Mouse (Mus musculus) frontal cortex, postnatal 10 days (tissue): ENCODE results near the gene Wfdc2.

Source experiments
- DNase-seq, 2 experiments: peaks; one replicate each; pipeline ENCODE4 v3.0.0; 2022; ENCODE audit warnings: low spot score in 2 of 2, mixed read lengths in 1 of 2

Wfdc2 gene

GRCm38 (mm10) chr2:164562391-164563188 is at the start of gene Wfdc2:
Gene Wfdc2, plus strand, starts transcription at chr2:164562413.
- DNase-seq: no peak

GRCm38 (mm10) chr2:164513389-164513788 is 48.8 kb upstream of the Wfdc2 start:
- no peak for DNase-seq

GRCm38 (mm10) chr2:164514916-164515315 is 47.3 kb upstream of the Wfdc2 start:
- no peak for DNase-seq

GRCm38 (mm10) chr2:164515897-164516296 is 46.3 kb upstream of the Wfdc2 start:
- DNase-seq: no peak

GRCm38 (mm10) chr2:164516592-164516991 is 45.6 kb upstream of the Wfdc2 start:
- no peak for DNase-seq

- DNase-seq: peak in 1 of 2 experiments; percentile 43
These were observed 44.6 kb upstream of the Wfdc2 start for GRCm38 (mm10) chr2:164517485-164518221.

- DNase-seq: no peak
These were observed 43.7 kb upstream of the Wfdc2 start for GRCm38 (mm10) chr2:164518266-164519170.

GRCm38 (mm10) chr2:164519171-164519526 is 43.1 kb upstream of the Wfdc2 start:
- DNase-seq: no peak

GRCm38 (mm10) chr2:164520782-164521181 is 41.4 kb upstream of the Wfdc2 start:
- no peak for DNase-seq

GRCm38 (mm10) chr2:164521841-164522240 is 40.4 kb upstream of the Wfdc2 start:
- no peak for DNase-seq

- no peak for DNase-seq
These were observed 39.9 kb upstream of the Wfdc2 start for GRCm38 (mm10) chr2:164522280-164522679.

GRCm38 (mm10) chr2:164523301-164523773 is 38.9 kb upstream of the Wfdc2 start:
- no peak for DNase-seq

- DNase-seq: no peak
These were observed 33.7 kb upstream of the Wfdc2 start for GRCm38 (mm10) chr2:164528557-164528956.

GRCm38 (mm10) chr2:164531169-164531568 is 31.0 kb upstream of the Wfdc2 start:
- DNase-seq: peak in 1 of 2 experiments; percentile 68

GRCm38 (mm10) chr2:164534315-164534714 is 27.9 kb upstream of the Wfdc2 start:
- no peak for DNase-seq

GRCm38 (mm10) chr2:164537003-164537402 is 25.2 kb upstream of the Wfdc2 start:
- DNase-seq: no peak

- DNase-seq: no peak
These were observed 21.4 kb upstream of the Wfdc2 start for GRCm38 (mm10) chr2:164540652-164541427.

- peak; percentile 16 to 49 for DNase-seq
These were observed 20.1 kb upstream of the Wfdc2 start for GRCm38 (mm10) chr2:164542132-164542531.

- DNase-seq: no peak
These were observed 19.6 kb upstream of the Wfdc2 start for GRCm38 (mm10) chr2:164542598-164542997.

GRCm38 (mm10) chr2:164543745-164544144 is 18.5 kb upstream of the Wfdc2 start:
- no peak for DNase-seq
